Mouse (Mus musculus): ENCODE measurements around the gene B3gat3. TPM values are rescaled to one million over a fixed set of nuclear protein-coding genes. Genes with fewer than 3 reads are reported as not detected.

The B3gat3 gene
- polyA plus RNA-seq, 1 experiment from 2014 or later = 20.5 TPM

- Histone ChIP-seq H3K9ac (ENCODE audit: low read depth, low read length) (no peak overlapping the region; the same call in none of the 2 replicates), H3K4me3 (ENCODE audit: low read depth, low read length) (peak overlapping the region; percentile 33), H3K27me3 (ENCODE audit: control insufficient read depth, insufficient read depth, low read depth, low read length) (no peaks in the 10 kb centered on the region), H3K9me3 (replicated peaks; ENCODE audit: control insufficient read depth, low read length) (no peaks in the 10 kb centered on the region), H3K27ac (ENCODE audit: low read length) (peak overlapping the region; percentile 98), H3K4me2 (ENCODE audit: low read depth, low read length) (peak overlapping the region; percentile 80), H3K4me1 (ENCODE audit: control insufficient read depth, low read depth, low read length) (peaks cover 53% of the 10 kb centered on the region), H3K36me3 (ENCODE audit: control insufficient read depth, insufficient read depth) (peaks cover 43% of the 10 kb centered on the region)
- WGBS (ENCODE audit: insufficient replicate concordance) = 13% methylated on average over 5 of the region's 5 CpGs
- no peak for ATAC-seq (ENCODE audit: low read depth)
These were observed 24.6 kb downstream of the B3gat3 start for GRCm38 (mm10) chr19:8944750-8945149.

GRCm38 (mm10) chr19:8945251-8945650 lies 25.1 kb downstream of the B3gat3 start:
- H3K9me3 ChIP-seq (replicated peaks; ENCODE audit: control insufficient read depth, low read length) = no peaks in the 10 kb centered on the region
- peaks cover 45% of the 10 kb centered on the region for H3K36me3 ChIP-seq (ENCODE audit: control insufficient read depth, insufficient read depth)
- H3K27ac ChIP-seq (ENCODE audit: low read length) = peak overlapping the region; percentile 98
- H3K4me2 ChIP-seq (ENCODE audit: low read depth, low read length) = peak overlapping the region; percentile 80
- 68% methylated on average over 6 of the region's 6 CpGs for WGBS (ENCODE audit: insufficient replicate concordance)
- peaks cover 53% of the 10 kb centered on the region for H3K4me1 ChIP-seq (ENCODE audit: control insufficient read depth, low read depth, low read length)
- H3K4me3 ChIP-seq (ENCODE audit: low read depth, low read length) = peak overlapping the region; percentile 33
- ATAC-seq (ENCODE audit: low read depth) = no peak
- H3K27me3 ChIP-seq (ENCODE audit: control insufficient read depth, insufficient read depth, low read depth, low read length) = no peaks in the 10 kb centered on the region
- no peak overlapping the region; the same call in 1 of the 2 replicates for H3K9ac ChIP-seq (ENCODE audit: low read depth, low read length)

GRCm38 (mm10) chr19:8946929-8947328 lies 26.8 kb downstream of the B3gat3 start:
- no peak overlapping the region; the same call in 1 of the 2 replicates for H3K9ac ChIP-seq (ENCODE audit: low read depth, low read length)
- no peak overlapping the region for H3K4me3 ChIP-seq (ENCODE audit: low read depth, low read length)
- peaks cover 62% of the 10 kb centered on the region for H3K36me3 ChIP-seq (ENCODE audit: control insufficient read depth, insufficient read depth)
- 35% methylated on average over 7 of the region's 7 CpGs for WGBS (ENCODE audit: insufficient replicate concordance)
- peak; percentile 49 for ATAC-seq (ENCODE audit: low read depth)
- H3K4me1 ChIP-seq (ENCODE audit: control insufficient read depth, low read depth, low read length) = peaks cover 43% of the 10 kb centered on the region
- peak overlapping the region; percentile 31; the same call in 1 of the 2 replicates for H3K27ac ChIP-seq (ENCODE audit: low read length)
- H3K4me2 ChIP-seq (ENCODE audit: low read depth, low read length) = peak overlapping the region; percentile 22
- no peaks in the 10 kb centered on the region for H3K27me3 ChIP-seq (ENCODE audit: control insufficient read depth, insufficient read depth, low read depth, low read length)
- H3K9me3 ChIP-seq (replicated peaks; ENCODE audit: control insufficient read depth, low read length) = no peaks in the 10 kb centered on the region

- H3K36me3 ChIP-seq (ENCODE audit: control insufficient read depth, insufficient read depth) = peaks cover 60% of the 10 kb centered on the region
- no peaks in the 10 kb centered on the region for H3K9me3 ChIP-seq (replicated peaks; ENCODE audit: control insufficient read depth, low read length)
- H3K4me1 ChIP-seq (ENCODE audit: control insufficient read depth, low read depth, low read length) = peaks cover 41% of the 10 kb centered on the region
- H3K27me3 ChIP-seq (ENCODE audit: control insufficient read depth, insufficient read depth, low read depth, low read length) = no peaks in the 10 kb centered on the region
- no peak overlapping the region for H3K27ac ChIP-seq (ENCODE audit: low read length)
- no peak for ATAC-seq (ENCODE audit: low read depth)
- no peak overlapping the region for H3K4me3 ChIP-seq (ENCODE audit: low read depth, low read length)
- H3K4me2 ChIP-seq (ENCODE audit: low read depth, low read length) = no peak overlapping the region
- WGBS (ENCODE audit: insufficient replicate concordance) = 73% methylated on average over 5 of the region's 5 CpGs
- no peak overlapping the region for H3K9ac ChIP-seq (ENCODE audit: low read depth, low read length)
These were observed 30.0 kb downstream of the B3gat3 start for GRCm38 (mm10) chr19:8950190-8950589.

GRCm38 (mm10) chr19:8952241-8952640 lies 32.1 kb downstream of the B3gat3 start:
- peaks cover 46% of the 10 kb centered on the region for H3K36me3 ChIP-seq (ENCODE audit: control insufficient read depth, insufficient read depth)

GRCm38 (mm10) chr19:8953135-8954039 lies 33.2 kb downstream of the B3gat3 start, which contains the start of gene Tut1:
Tut1 (plus strand) TSS chr19:8953847.
- H3K4me2 ChIP-seq (ENCODE audit: low read depth, low read length) = peak within 1 kb of the TSS; percentile 67
- peak within 1 kb of the TSS; percentile 87 for H3K27ac ChIP-seq (ENCODE audit: low read length)
- H3K36me3 ChIP-seq (ENCODE audit: control insufficient read depth, insufficient read depth) = peaks cover 39% of the 10 kb centered on the region
- H3K4me1 ChIP-seq (ENCODE audit: control insufficient read depth, low read depth, low read length) = peaks cover 20% of the 10 kb centered on the region
- H3K9me3 ChIP-seq (replicated peaks; ENCODE audit: control insufficient read depth, low read length) = no peaks in the 10 kb centered on the region
- WGBS (ENCODE audit: insufficient replicate concordance) = 2% methylated on average over 46 of the region's 46 CpGs
- peak; percentile 95 for ATAC-seq (ENCODE audit: low read depth)
- H3K4me3 ChIP-seq (ENCODE audit: low read depth, low read length) = peak within 1 kb of the TSS; percentile 93
- H3K27me3 ChIP-seq (ENCODE audit: control insufficient read depth, insufficient read depth, low read depth, low read length) = no peaks in the 10 kb centered on the region
- H3K9ac ChIP-seq (ENCODE audit: low read depth, low read length) = peak within 1 kb of the TSS; percentile 78

More at GRCm38 (mm10) chr19:8952241-8952640, 32.1 kb downstream of the B3gat3 start:
- Histone ChIP-seq H3K4me1 (ENCODE audit: control insufficient read depth, low read depth, low read length) (peaks cover 23% of the 10 kb centered on the region), H3K9ac (ENCODE audit: low read depth, low read length) (no peak overlapping the region), H3K9me3 (replicated peaks; ENCODE audit: control insufficient read depth, low read length) (no peaks in the 10 kb centered on the region), H3K27me3 (ENCODE audit: control insufficient read depth, insufficient read depth, low read depth, low read length) (no peaks in the 10 kb centered on the region), H3K27ac (ENCODE audit: low read length) (no peak overlapping the region), H3K4me2 (ENCODE audit: low read depth, low read length) (peak overlapping the region; percentile 67; the same call in 1 of the 2 replicates), H3K4me3 (ENCODE audit: low read depth, low read length) (no peak overlapping the region)
- ATAC-seq (ENCODE audit: low read depth) = no peak
- 84% methylated on average over 9 of the region's 9 CpGs for WGBS (ENCODE audit: insufficient replicate concordance)

GRCm38 (mm10) chr19:8954171-8954570 lies 34.0 kb downstream of the B3gat3 start:
- H3K36me3 ChIP-seq (ENCODE audit: control insufficient read depth, insufficient read depth) = peaks cover 33% of the 10 kb centered on the region
- peak overlapping the region; percentile 87 for H3K27ac ChIP-seq (ENCODE audit: low read length)
- peak overlapping the region; percentile 93 for H3K4me3 ChIP-seq (ENCODE audit: low read depth, low read length)
- H3K4me2 ChIP-seq (ENCODE audit: low read depth, low read length) = peak overlapping the region; percentile 67
- H3K4me1 ChIP-seq (ENCODE audit: control insufficient read depth, low read depth, low read length) = peaks cover 20% of the 10 kb centered on the region
- no peak for ATAC-seq (ENCODE audit: low read depth)
- H3K9ac ChIP-seq (ENCODE audit: low read depth, low read length) = peak overlapping the region; percentile 78
- no peaks in the 10 kb centered on the region for H3K27me3 ChIP-seq (ENCODE audit: control insufficient read depth, insufficient read depth, low read depth, low read length)
- no peaks in the 10 kb centered on the region for H3K9me3 ChIP-seq (replicated peaks; ENCODE audit: control insufficient read depth, low read length)
- WGBS (ENCODE audit: insufficient replicate concordance) = 2% methylated on average over 9 of the region's 9 CpGs

GRCm38 (mm10) chr19:8962256-8962655 lies 42.1 kb downstream of the B3gat3 start:
- peaks cover 55% of the 10 kb centered on the region for H3K36me3 ChIP-seq (ENCODE audit: control insufficient read depth, insufficient read depth)
- H3K27me3 ChIP-seq (ENCODE audit: control insufficient read depth, insufficient read depth, low read depth, low read length) = no peaks in the 10 kb centered on the region
- H3K9me3 ChIP-seq (replicated peaks; ENCODE audit: control insufficient read depth, low read length) = no peaks in the 10 kb centered on the region
- H3K4me3 ChIP-seq (ENCODE audit: low read depth, low read length) = no peak overlapping the region
- ATAC-seq (ENCODE audit: low read depth) = no peak
- no peak overlapping the region for H3K27ac ChIP-seq (ENCODE audit: low read length)
- 74% methylated on average over 2 of the region's 2 CpGs for WGBS (ENCODE audit: insufficient replicate concordance)
- no peak overlapping the region for H3K9ac ChIP-seq (ENCODE audit: low read depth, low read length)
- H3K4me2 ChIP-seq (ENCODE audit: low read depth, low read length) = no peak overlapping the region
- peaks cover 11% of the 10 kb centered on the region for H3K4me1 ChIP-seq (ENCODE audit: control insufficient read depth, low read depth, low read length)

- WGBS (ENCODE audit: insufficient replicate concordance) = 78% methylated on average over 11 of the region's 11 CpGs
- no peak overlapping the region for H3K4me2 ChIP-seq (ENCODE audit: low read depth, low read length)
- peaks cover 18% of the 10 kb centered on the region for H3K4me1 ChIP-seq (ENCODE audit: control insufficient read depth, low read depth, low read length)
- H3K9me3 ChIP-seq (replicated peaks; ENCODE audit: control insufficient read depth, low read length) = no peaks in the 10 kb centered on the region
- no peaks in the 10 kb centered on the region for H3K27me3 ChIP-seq (ENCODE audit: control insufficient read depth, insufficient read depth, low read depth, low read length)
- H3K27ac ChIP-seq (ENCODE audit: low read length) = no peak overlapping the region
- no peak overlapping the region for H3K9ac ChIP-seq (ENCODE audit: low read depth, low read length)
- peaks cover 51% of the 10 kb centered on the region for H3K36me3 ChIP-seq (ENCODE audit: control insufficient read depth, insufficient read depth)
- H3K4me3 ChIP-seq (ENCODE audit: low read depth, low read length) = no peak overlapping the region
- no peak for ATAC-seq (ENCODE audit: low read depth)
These were observed 44.9 kb downstream of the B3gat3 start for GRCm38 (mm10) chr19:8965075-8965474.
